Mouse (Mus musculus): Measurements from ENCODE around the gene Sec22c.

Gene Sec22c

GRCm38 (mm10) chr9:121704646-121705625, at the start of gene Sec22c:
Gene Sec22c (minus strand): TSS chr9:121705490.
- peak; percentile 84 to 85 for DNase-seq

- DNase-seq: no peak
Measured at GRCm38 (mm10) chr9:121754624-121755023, 49.3 kb upstream of the Sec22c start.

GRCm38 (mm10) chr9:121752774-121753173, 47.5 kb upstream of the Sec22c start:
- no peak for DNase-seq

GRCm38 (mm10) chr9:121744051-121744450, 38.8 kb upstream of the Sec22c start:
- DNase-seq: no peak

GRCm38 (mm10) chr9:121741168-121741567, 35.9 kb upstream of the Sec22c start:
- no peak for DNase-seq

DNA sequence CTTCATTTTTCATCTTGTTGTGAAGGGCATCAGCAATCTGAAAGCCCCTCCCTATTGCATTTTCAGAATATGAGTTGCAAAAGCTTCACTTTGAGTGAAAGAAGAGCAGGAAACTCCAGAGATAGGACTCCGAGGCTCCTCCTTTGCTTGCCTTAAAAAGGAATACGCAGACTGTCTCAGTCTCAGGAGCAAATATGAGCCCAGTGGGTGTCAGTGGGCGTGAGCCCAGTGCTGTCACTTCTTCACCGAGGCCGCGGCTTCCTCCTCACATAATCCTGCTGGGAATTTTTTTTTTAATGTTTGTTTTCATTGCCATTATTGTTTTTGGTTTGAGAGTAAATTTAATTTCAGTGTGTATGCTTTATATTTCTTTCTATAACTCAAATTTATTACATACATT, 35.2 kb upstream of the Sec22c start:
- no peak for DNase-seq

DNA sequence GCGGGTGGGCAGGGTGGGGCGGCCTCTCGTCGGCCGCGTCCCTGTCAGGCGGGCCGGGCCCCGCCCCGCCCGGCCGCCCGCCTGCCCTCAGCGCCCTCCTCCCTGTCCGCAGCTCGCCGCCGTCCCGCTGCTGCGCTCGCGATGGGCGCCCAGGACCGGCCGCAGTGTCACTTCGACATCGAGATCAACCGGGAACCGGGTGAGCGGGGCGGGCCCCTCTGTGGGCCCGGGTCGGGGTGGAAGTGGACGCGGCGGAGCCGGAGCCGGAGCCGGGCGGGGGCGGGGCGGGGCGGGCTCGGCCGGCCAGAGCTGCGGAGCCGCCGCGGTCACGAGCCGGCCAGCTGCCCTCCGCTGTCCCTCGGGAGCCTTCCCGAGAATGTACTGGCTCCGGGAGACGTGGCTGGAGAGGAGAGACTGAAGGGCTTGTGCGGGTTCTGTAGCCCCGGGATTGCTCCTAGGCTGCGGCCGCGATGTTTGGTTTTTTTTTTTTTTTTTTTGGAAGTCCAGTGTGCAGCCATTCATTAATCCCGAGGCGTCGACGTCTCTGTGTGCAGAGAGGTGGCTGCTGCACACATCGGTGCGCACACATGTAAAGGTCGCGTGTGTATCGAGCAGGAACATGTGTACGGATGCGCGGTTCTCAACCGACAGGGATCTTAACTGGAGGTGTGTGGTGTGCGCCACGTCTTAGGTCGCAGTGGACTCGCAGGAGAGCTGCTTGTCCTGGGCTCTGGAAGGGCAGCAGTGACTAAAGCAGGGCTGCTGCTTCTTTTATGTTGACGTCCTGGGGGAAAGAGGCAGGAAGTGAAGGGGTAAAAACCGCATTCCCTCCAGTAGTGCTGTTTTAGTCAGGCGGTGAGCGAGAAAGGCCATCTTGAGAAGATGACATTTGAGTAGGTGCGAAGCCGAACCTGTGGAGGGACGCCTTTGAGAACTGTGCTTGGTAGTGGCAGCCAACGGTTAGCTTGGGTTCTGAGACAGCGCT, 14.3 kb upstream of the Sec22c start:
- DNase-seq: peak in 1 of 2 experiments; percentile 29

DNA sequence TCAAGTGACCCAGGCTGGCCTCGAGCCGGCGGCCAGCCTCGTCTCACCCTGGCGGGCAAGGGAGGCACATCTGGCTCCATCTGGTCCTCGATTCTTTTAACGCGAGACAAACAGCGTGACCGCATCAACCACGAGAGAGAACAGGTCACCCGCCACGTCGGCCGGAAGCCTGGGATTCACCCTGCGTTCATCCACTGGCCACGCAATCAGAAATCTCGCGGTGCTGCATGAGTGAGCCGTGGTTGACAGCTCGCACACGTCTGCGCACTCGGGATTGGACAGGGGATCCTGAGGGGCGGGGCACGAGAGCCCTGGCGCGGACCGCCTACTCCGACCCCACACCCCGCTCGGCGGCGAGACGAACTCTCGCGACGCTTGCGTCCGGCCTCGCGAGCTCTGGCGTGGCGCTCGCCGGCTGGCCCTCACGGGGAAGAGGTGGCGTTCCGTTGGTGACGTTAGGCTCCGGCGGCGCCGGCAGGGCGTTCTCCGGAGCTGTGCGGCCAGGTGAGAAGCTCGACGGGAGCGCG, 13.6 kb upstream of the Sec22c start, which contains the start of gene Nktr:
TSS of gene Nktr (plus strand) at position 378 of the 527 bp plus-strand sequence.
- peak; percentile 94 to 98 for DNase-seq

DNA sequence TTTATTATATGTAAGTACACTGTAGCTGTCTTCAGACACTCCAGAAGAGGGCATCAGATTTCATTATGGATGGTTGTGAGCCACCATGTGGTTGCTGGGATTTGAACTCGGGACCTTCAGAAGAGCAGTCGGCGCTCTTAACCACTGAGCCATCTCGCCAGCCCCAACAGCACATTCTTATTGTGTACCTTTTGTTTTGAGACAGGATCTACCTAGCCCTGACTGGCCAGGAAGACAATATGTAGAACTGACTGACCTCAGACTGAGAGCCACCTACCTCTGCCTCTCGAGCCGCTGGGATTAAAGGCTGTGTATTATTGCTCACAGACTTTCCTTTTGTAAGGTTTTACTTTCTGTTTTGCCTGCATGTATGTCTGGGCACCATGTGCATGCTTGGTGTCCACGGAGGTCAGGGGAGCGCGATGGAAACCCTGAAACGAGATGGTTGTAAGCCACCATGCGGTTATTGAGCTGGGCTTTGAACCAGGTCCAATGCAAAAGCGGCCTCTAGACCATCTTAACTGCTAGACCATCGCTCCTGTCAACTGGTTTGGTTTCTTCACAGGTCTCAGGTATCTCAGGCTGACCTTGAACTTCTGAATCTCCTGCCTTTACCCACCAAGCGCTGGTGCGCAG, 12.9 kb upstream of the Sec22c start:
- DNase-seq: no peak

DNA sequence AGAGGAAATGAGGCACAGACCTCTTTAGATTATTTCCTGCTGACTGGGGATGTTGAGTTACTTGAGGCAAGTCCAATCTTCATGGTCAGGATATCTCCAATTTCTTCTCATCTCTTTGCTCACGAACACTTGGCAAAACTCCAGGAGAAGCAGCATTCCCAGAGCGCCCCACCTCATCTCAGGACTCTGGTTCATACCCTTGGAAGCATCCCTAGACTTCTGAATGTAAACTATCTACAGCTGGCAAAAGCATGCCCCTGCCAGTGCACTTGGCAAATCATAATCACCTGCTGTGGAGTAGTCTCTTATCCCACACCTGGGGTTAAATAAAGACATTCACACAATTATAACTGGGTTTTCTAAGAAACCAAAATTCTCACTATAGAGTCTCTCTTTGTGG, 11.8 kb upstream of the Sec22c start:
- no peak for DNase-seq

DNA sequence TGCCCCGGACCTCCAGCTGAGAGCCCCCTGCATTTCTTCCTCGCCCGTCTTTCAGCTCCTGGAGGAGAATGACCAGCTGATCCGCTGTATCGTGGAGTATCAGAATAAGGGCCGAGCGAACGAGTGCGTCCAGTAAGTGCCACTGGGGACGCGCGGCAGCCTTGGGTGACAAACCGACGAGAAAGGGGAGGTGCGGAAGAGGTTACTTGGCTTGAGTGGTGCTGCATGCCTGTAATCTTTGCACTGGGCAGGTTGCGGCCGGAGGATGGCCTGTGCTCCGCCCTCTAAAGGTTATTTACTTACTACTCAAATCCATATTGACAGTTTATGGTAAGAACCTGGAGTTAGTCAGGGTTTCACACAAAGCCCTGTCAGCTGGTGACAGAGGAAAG, 5.3 kb upstream of the Sec22c start:
- DNase-seq: no peak

- DNase-seq: peak; percentile 98
Measured at GRCm38 (mm10) chr9:121709898-121710583, 4.8 kb upstream of the Sec22c start, which contains the start of gene Ss18l2. Gene Ss18l2 (plus strand): TSS chr9:121710329.

DNA sequence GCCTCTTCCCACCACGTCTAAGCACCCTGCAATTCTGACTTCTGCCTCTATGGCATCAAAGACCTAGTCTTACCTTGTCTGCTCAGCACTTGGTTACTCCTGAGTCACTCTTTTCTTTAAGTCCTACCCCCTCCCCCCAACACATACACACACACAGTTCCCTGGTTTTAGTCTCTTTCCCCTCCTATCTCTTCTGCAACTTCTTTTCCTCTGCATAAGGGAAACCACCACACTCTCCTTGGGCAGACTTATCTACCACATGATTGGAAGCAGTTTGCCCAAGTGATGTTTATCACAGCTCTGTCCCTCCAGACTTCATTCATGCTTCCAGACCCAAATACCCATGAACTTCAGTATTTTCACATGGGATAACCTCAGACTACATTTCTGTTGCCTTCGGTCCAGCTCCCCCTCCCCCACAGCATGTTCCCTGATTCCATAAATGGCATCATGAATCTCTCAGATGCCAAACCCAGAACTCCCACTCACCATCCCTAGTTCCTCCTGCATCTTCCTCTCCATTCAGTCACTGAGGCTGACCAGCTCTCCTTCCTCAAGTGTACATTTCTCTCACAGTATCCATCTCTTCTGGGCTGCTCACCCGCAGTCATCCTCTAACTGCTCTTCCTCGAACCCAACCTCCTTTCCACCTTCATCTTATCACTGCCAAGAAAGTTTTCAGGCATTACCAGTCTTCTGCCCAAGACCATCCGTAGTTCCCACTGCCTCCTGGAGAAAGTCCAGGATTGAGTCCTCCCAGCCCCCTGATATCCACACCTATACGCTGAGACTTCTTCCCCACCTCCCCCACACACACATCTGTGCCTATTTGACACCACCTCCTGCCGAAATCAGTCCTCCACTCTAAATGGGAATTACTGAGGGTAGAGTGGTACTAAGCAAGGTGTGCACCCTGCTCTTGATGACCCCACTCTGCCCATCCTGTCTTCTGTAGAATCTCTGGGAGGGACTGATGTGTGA, 3.5 kb upstream of the Sec22c start:
- no peak for DNase-seq

DNA sequence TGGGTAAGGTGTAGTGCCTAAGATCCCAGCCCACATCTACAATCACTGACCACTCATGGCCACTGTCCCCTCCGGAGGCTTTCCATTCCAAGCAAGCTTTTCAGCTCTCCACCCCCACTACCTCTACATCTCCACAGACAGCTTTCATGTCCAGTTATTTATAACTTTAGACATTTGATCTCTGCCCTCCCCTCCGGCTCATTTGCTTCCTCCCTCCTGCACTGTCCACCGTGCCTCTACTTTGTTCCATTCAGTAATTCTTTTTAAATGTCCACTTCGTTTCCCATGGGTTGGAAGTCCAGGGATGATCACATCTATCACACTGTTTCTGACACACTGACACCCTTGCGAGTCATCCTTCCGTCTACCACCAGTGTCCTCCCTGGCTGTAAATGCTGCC, 2.5 kb upstream of the Sec22c start:
- no peak for DNase-seq

DNA sequence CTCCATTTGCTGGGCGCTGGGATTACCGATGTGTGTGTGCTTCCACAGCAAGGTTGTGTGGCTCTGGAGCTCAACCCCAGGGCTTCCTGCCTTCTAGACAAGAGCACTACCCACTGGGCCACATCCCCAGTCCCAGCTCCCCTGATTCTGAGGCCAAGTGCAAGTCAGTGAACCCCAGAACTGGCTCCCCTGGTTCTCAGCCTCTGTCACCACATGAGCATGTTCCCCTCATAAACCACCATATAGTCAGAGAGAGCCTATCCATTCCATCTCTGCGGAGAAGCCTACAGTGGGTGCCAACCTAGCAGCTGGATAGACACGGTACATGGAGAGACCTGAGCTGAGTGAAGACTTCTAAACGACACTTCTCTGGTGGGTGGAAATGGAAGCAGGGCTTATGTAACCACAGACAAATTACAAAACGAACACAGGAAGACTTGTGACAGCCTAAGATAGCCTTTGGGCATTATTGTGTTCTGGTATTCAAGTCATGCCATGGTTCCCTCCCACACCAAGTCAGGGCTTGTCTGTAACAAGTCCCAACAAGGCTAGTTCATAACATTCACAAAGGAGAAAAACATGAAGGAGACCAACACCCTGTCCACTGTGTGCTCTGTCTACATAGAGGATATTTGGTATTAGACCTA, 862 bp upstream of the Sec22c start:
- DNase-seq: no peak

GRCm38 (mm10) chr9:121704261-121704645, 1.0 kb downstream of the Sec22c start:
- no peak for DNase-seq

- DNase-seq: peak; percentile 63 to 72
Measured at GRCm38 (mm10) chr9:121697150-121698049, 7.9 kb downstream of the Sec22c start.

DNA sequence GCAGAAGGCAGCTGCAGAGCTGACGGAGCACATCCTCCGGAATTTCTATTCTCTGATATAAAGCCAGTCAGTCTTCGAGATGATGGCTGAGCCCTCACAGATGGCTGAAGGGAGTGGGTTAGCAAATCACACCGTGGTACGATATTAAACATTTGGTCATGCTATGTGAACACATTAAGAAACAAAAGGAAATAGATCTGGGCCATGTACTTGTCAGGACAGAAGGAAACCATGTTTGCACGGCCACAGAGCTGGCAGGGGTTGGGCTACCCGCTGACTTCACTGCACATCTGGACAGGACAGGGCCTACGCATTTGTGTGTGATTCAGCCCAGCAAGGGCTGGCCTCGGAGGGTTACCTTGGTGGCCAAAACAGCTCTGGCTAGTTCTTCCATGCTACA, 8.7 kb downstream of the Sec22c start:
- no peak for DNase-seq

GRCm38 (mm10) chr9:121694736-121695135, 10.6 kb downstream of the Sec22c start:
- DNase-seq: no peak

Data from cerebellum, postnatal 36 days (tissue).